Comparison of ENCODE assay signal across 8 mouse cellular contexts in the genomic region with DNA sequence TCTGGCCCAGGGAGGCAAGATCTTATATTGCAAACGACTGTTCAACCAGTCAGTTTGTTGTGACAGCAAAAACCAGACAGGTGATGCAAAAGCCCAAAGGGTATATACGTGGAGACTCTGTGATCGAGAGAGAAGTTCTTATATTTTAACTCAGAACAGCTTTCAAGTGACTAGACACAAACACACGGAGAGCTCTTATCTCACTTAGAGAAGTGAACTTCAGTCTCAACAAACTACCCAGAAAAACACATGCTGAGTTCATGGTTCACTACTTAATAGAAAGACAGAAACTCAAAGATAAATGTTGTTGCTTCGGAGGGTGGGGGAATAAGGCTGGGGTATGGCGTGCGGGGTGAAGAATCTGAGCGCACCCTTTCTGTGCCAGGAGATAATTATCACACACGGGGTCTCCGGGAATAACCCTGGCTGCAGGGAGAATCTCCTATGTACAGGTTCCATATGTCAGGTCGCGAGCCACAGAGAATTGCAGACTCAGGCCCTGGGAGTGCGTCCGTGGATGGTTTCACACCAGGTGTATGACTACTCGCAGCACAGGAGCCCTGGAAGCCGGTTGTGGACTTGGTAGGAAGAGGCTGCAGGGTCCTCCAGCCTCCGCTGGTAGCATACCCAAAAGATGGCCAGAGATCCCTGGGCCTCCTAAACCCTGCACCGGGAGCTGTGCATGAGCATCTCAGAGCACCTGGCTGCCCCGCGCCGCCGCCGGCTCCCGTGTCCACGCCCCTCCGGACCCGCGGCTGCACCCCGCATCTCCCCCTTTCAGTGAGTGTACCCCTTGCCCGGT. TPM values are rescaled to one million over a fixed set of nuclear protein-coding genes. Genes with fewer than 3 reads are reported as not detected.
DNase-seq lines count a peak whose midpoint lies in the region; ATAC-seq and TF ChIP-seq lines count a peak whose summit lies in the region.

No protein-coding gene starts in this region.

- H3K4me2 ChIP-seq in heart, postnatal 0 days (ENCODE audit: low read depth, low read length), result peak overlapping the region; percentile 95
- H3K4me2 ChIP-seq in forebrain, embryonic 14.5 days (ENCODE audit: low read length), result peak overlapping the region; percentile 83

- TF ChIP-seq EP300 in heart, postnatal 0 days (IDR thresholded peaks at IDR 0.05; ENCODE audit: low read depth), result no peak
- TF ChIP-seq EP300 in MEL (IDR thresholded peaks at IDR 0.05; ENCODE audit: low read depth in 1 of 2, low read length in 2 of 2), result no peak

- H3K27ac ChIP-seq in heart, postnatal 0 days (ENCODE audit: low read depth), result peak overlapping the region; percentile 34; the same call in 1 of the 2 replicates
- peak overlapping the region; percentile 75 for H3K27ac ChIP-seq in MEL (ENCODE audit: control insufficient read depth, low read depth, low read length)
- H3K27ac ChIP-seq in forebrain, embryonic 14.5 days (ENCODE audit: low read depth, low read length), result peak overlapping the region; percentile 69

- no peak for TF ChIP-seq CTCF in heart, postnatal 0 days (IDR thresholded peaks at IDR 0.05; ENCODE audit: low read depth)
- no peak for TF ChIP-seq CTCF in MEL (IDR thresholded peaks at IDR 0.05 in 2 of 3, conservative IDR thresholded peaks at IDR 0.05 in 1 of 3; ENCODE audit: control insufficient read depth in 1 of 3, insufficient read depth in 1 of 3, low read depth in 2 of 3, low read length in 3 of 3, poor library complexity in 1 of 3, severe bottlenecking in 1 of 3)

- no peak for TF ChIP-seq RAD21 in MEL (IDR thresholded peaks at IDR 0.05; ENCODE audit: low read depth, low read length)

- 4% methylated on average over 30 of the region's 30 CpGs for WGBS in heart, postnatal 0 days
- 3% methylated on average over 30 of the region's 30 CpGs for WGBS in forebrain, embryonic 14.5 days

- H3K9ac ChIP-seq in heart, postnatal 0 days (replicated peaks; ENCODE audit: low read depth, low read length), result peak overlapping the region; percentile 55
- peak overlapping the region; percentile 74 for H3K9ac ChIP-seq in MEL (ENCODE audit: control insufficient read depth, low read depth, low read length, poor library complexity, severe bottlenecking)
- H3K9ac ChIP-seq in forebrain, embryonic 14.5 days (ENCODE audit: low read length), result peak overlapping the region; percentile 82

- H3K27me3 ChIP-seq in heart, postnatal 0 days (ENCODE audit: control insufficient read depth, insufficient read depth, low read length), result no peaks in the 10 kb centered on the region
- no peaks in the 10 kb centered on the region for H3K27me3 ChIP-seq in MEL (ENCODE audit: control insufficient read depth in 1 of 2, insufficient read depth in 2 of 2, low read length in 2 of 2)
- H3K27me3 ChIP-seq in forebrain, embryonic 14.5 days (replicated peaks; ENCODE audit: control insufficient read depth, insufficient read depth, low read length), result no peaks in the 10 kb centered on the region

- no peak for DNase-seq in heart, postnatal 0 days (ENCODE audit: low spot score)
- DNase-seq in heart, adult 11 months, result no peak
- DNase-seq in MEL (ENCODE audit: low read depth, low spot score), result peak; percentile 65
- DNase-seq in forebrain, embryonic 14.5 days (ENCODE audit: low spot score), result peak; percentile 22
- DNase-seq in urinary bladder, postnatal 36 days (ENCODE audit: low spot score in 2 of 2), result no peak
- no peak for DNase-seq in frontal cortex, adult 2 months (ENCODE audit: extremely low spot score in 1 of 2, low spot score in 1 of 2)
- DNase-seq in urinary bladder, postnatal 10 days (ENCODE audit: low spot score), result no peak

- peaks cover 12% of the 10 kb centered on the region for H3K4me1 ChIP-seq in heart, postnatal 0 days (ENCODE audit: control insufficient read depth, insufficient read depth)
- peaks cover 0 to 15% of the 10 kb centered on the region in 2 experiments; a peak in 2 of 4 replicates for H3K4me1 ChIP-seq in MEL (ENCODE audit: control insufficient read depth in 1 of 2, insufficient read depth in 2 of 2, low read length in 2 of 2)
- peaks cover 11% of the 10 kb centered on the region for H3K4me1 ChIP-seq in forebrain, embryonic 14.5 days (ENCODE audit: control insufficient read depth, insufficient read depth, low read length)

- no peak for TF ChIP-seq POLR2A in MEL (IDR thresholded peaks at IDR 0.05; ENCODE audit: control insufficient read depth in 1 of 2, insufficient read depth in 1 of 2, low read depth in 1 of 2, low read length in 2 of 2, poor library complexity in 1 of 2)

- peak overlapping the region; percentile 92 for H3K4me3 ChIP-seq in heart, postnatal 0 days (ENCODE audit: low read depth, low read length)
- peak overlapping the region; percentile 13 to 85 for H3K4me3 ChIP-seq in MEL (ENCODE audit: control insufficient read depth in 1 of 2, insufficient read depth in 1 of 2, low read depth in 2 of 2, low read length in 2 of 2)
- H3K4me3 ChIP-seq in forebrain, embryonic 14.5 days (ENCODE audit: low read depth, low read length), result peak overlapping the region; percentile 86

- ATAC-seq in heart, postnatal 0 days (ENCODE audit: insufficient read depth, low read depth), result peak; percentile 28
- peak; percentile 62 for ATAC-seq in forebrain, embryonic 14.5 days
- peak; percentile 31 for ATAC-seq in megakaryocyte-erythroid progenitor cell, adult 5-6 weeks (replicated peaks; ENCODE audit: low FRiP score, low TSS enrichment, poor library complexity, severe bottlenecking)

- H3K36me3 ChIP-seq in heart, postnatal 0 days (replicated peaks; ENCODE audit: control insufficient read depth, insufficient read depth, low read length), result no peaks in the 10 kb centered on the region
- H3K36me3 ChIP-seq in MEL (ENCODE audit: control insufficient read depth in 1 of 2, insufficient read depth in 2 of 2, low read length in 2 of 2), result peaks cover 2 to 14% of the 10 kb centered on the region in 2 experiments
- H3K36me3 ChIP-seq in forebrain, embryonic 14.5 days (ENCODE audit: control insufficient read depth, insufficient read depth, low read length), result peaks cover 20% of the 10 kb centered on the region

- no peaks in the 10 kb centered on the region for H3K9me3 ChIP-seq in heart, postnatal 0 days (replicated peaks; ENCODE audit: control insufficient read depth, low read length)
- H3K9me3 ChIP-seq in MEL (replicated peaks; ENCODE audit: insufficient read depth, low read length), result no peaks in the 10 kb centered on the region
- no peaks in the 10 kb centered on the region for H3K9me3 ChIP-seq in forebrain, embryonic 14.5 days (replicated peaks; ENCODE audit: control insufficient read depth, low read length)

- H3K79me2 ChIP-seq in MEL (ENCODE audit: control insufficient read depth, insufficient read depth, low read length, poor library complexity), result peaks cover 26% of the 10 kb centered on the region

TF ChIP-seq in MEL, 35 proteins besides CTCF, POLR2A, EP300 and RAD21 (continues in another document):
- TF ChIP-seq MAX (IDR thresholded peaks at IDR 0.05; ENCODE audit: low read length) (0 out of 2 replicates have a peak, but pooled peaks have one; percentile 9), MXI1 (IDR thresholded peaks at IDR 0.05; ENCODE audit: low read depth, low read length) (peak; percentile 89), TAL1 (IDR thresholded peaks at IDR 0.05; ENCODE audit: low read length) (no peak), USF2 (IDR thresholded peaks at IDR 0.05; ENCODE audit: borderline replicate concordance in 1 of 2, insufficient read depth in 1 of 2, low read depth in 1 of 2, low read length in 2 of 2) (no peak), CHD2 (IDR thresholded peaks at IDR 0.05; ENCODE audit: low read length) (no peak), CHD1 (IDR thresholded peaks at IDR 0.05; ENCODE audit: low read depth, low read length) (no peak), SMC3 (IDR thresholded peaks at IDR 0.05; ENCODE audit: low read depth, low read length) (no peak), ZMIZ1 (IDR thresholded peaks at IDR 0.05; ENCODE audit: low read depth, low read length) (no peak), POLR2AphosphoS5 (IDR thresholded peaks at IDR 0.05; ENCODE audit: borderline replicate concordance, low read depth, low read length) (no peak)

RNA-seq across cellular contexts. Expression of a gene that starts 0.6 kb away (rescaled TPM):
- total RNA-seq in heart, postnatal 0 days (2014; rRNA removed; ENCODE audit: low replicate concordance), result 41.3 and 42.8 TPM in 2 replicates
- polyA plus RNA-seq in heart, postnatal 0 days (2015; fragmentation: Nextera tagmentation; extraction: Ambion mirVana), result 20.6 and 20.9 TPM in 2 replicates
- total RNA-seq in MEL (2012; rRNA removed), result 35.3 and 68.5 TPM in 2 replicates
- polyA plus RNA-seq in MEL (2012; ENCODE audit: insufficient read depth in 1 of 2, insufficient read length in 2 of 2, low read depth in 1 of 2, low replicate concordance in 2 of 2, missing spikeins in 1 of 2), result 100 to 1,000 TPM in 1 of 2 experiments, 10 to 100 TPM in 1; 89.7 to 214 TPM
- polyA plus RNA-seq in forebrain, embryonic 14.5 days (2014; fragmentation: Nextera tagmentation; extraction: Ambion mirVana), result 56.3 and 66.1 TPM in 2 replicates
- 89.6 and 91.3 TPM in 2 replicates for total RNA-seq in megakaryocyte-erythroid progenitor cell, adult 5-6 weeks (2014; fragmentation: Nextera tagmentation)
- total RNA-seq in megakaryocyte-erythroid progenitor cell, adult 5-6 weeks (2017), result 69.1 and 106 TPM in 2 replicates
- polyA plus RNA-seq in frontal cortex, adult 2 months (2012; rRNA removed), result 26.0 and 26.2 TPM in 2 replicates

RNA-seq across cellular contexts. Expression of a gene that starts 24.3 kb away (rescaled TPM):
- 10.7 and 16.2 TPM in 2 replicates for total RNA-seq in heart, postnatal 0 days (2014; rRNA removed; ENCODE audit: low replicate concordance)
- polyA plus RNA-seq in heart, postnatal 0 days (2015; fragmentation: Nextera tagmentation; extraction: Ambion mirVana), result 6.7 and 7.0 TPM in 2 replicates
- total RNA-seq in MEL (2012; rRNA removed), result 2.9 and 3.6 TPM in 2 replicates
- 1 to 10 TPM in 1 of 2 experiments, not detected in 1; 6.2 TPM for polyA plus RNA-seq in MEL (2012; ENCODE audit: insufficient read depth in 1 of 2, insufficient read length in 2 of 2, low read depth in 1 of 2, low replicate concordance in 2 of 2, missing spikeins in 1 of 2)
- 9.3 and 11.5 TPM in 2 replicates for polyA plus RNA-seq in forebrain, embryonic 14.5 days (2014; fragmentation: Nextera tagmentation; extraction: Ambion mirVana)
- 8.7 and 15.2 TPM in 2 replicates for total RNA-seq in megakaryocyte-erythroid progenitor cell, adult 5-6 weeks (2014; fragmentation: Nextera tagmentation)
- total RNA-seq in megakaryocyte-erythroid progenitor cell, adult 5-6 weeks (2017), result 4.3 and 6.4 TPM in 2 replicates
- 29.6 and 35.7 TPM in 2 replicates for polyA plus RNA-seq in frontal cortex, adult 2 months (2012; rRNA removed)

RNA-seq across cellular contexts. Expression of a gene that starts 24.5 kb away (rescaled TPM):
- 18.5 and 31.7 TPM in 2 replicates for total RNA-seq in heart, postnatal 0 days (2014; rRNA removed; ENCODE audit: low replicate concordance)
- 9.2 and 10.3 TPM in 2 replicates for polyA plus RNA-seq in heart, postnatal 0 days (2015; fragmentation: Nextera tagmentation; extraction: Ambion mirVana)
- not detected in 2 replicates for total RNA-seq in MEL (2012; rRNA removed)
- polyA plus RNA-seq in MEL (2012; ENCODE audit: insufficient read depth in 1 of 2, insufficient read length in 2 of 2, low read depth in 1 of 2, low replicate concordance in 2 of 2, missing spikeins in 1 of 2), result not detected
- 9.1 and 12.8 TPM in 2 replicates for polyA plus RNA-seq in forebrain, embryonic 14.5 days (2014; fragmentation: Nextera tagmentation; extraction: Ambion mirVana)
- 0.89 TPM in 1 of 2 replicates, not detected in the other for total RNA-seq in megakaryocyte-erythroid progenitor cell, adult 5-6 weeks (2014; fragmentation: Nextera tagmentation)
- 0.09 and 4.6 TPM in 2 replicates for total RNA-seq in megakaryocyte-erythroid progenitor cell, adult 5-6 weeks (2017)
- polyA plus RNA-seq in frontal cortex, adult 2 months (2012; rRNA removed), result 10.9 and 13.1 TPM in 2 replicates

Comparison
In these comparisons a context has a peak if more than half of its experiments do, and no peak if none do; other contexts are left out.
1. DNase-seq: peak in MEL (single experiment) and forebrain, embryonic 14.5 days (single experiment); none in heart, postnatal 0 days (single experiment), heart, adult 11 months (single experiment), urinary bladder, postnatal 36 days (0 of 2), frontal cortex, adult 2 months (0 of 2) and urinary bladder, postnatal 10 days (single experiment).
2. RNA of a gene that starts 24.5 kb away (polyA plus RNA-seq): 10.9 to 13.1 TPM in frontal cortex, adult 2 months, 9.2 to 10.3 TPM in heart, postnatal 0 days and 9.1 to 12.8 TPM in forebrain, embryonic 14.5 days; not detected in MEL; every median in the first group is over 10 times any median in the second.
3. Peak in every context shown above with its lines, with median percentiles within 50 percentile points of each other: ATAC-seq, H3K27ac ChIP-seq, H3K4me3 ChIP-seq and H3K9ac ChIP-seq.